Mouse (Mus musculus): ENCODE data around the gene Slc1a1. TPM values are rescaled to one million over a fixed set of nuclear protein-coding genes. Genes with fewer than 3 reads are reported as not detected.

Slc1a1 gene
- polyA plus RNA-seq, 1 experiment from 2014 or later = 4.7 TPM

- H3K4me3 ChIP-seq = no peak overlapping the region
- no peak for ATAC-seq (replicated peaks; ENCODE audit: insufficient number of reproducible peaks, insufficient read depth, low FRiP score, low read depth)
- WGBS = 100% methylated on average over 1 of the region's 1 CpGs
- H3K9me3 ChIP-seq (replicated peaks) = no peaks in the 10 kb centered on the region
- no peak overlapping the region for H3K27ac ChIP-seq
- no peaks in the 10 kb centered on the region for H3K27me3 ChIP-seq
- H3K9ac ChIP-seq = no peak overlapping the region
- H3K4me2 ChIP-seq = no peak overlapping the region
- no peaks in the 10 kb centered on the region for H3K36me3 ChIP-seq
- H3K4me1 ChIP-seq (replicated peaks) = peaks cover 11% of the 10 kb centered on the region
Measured at GRCm38 (mm10) chr19:28891864-28892263, 57.0 kb downstream of the Slc1a1 start.

DNA sequence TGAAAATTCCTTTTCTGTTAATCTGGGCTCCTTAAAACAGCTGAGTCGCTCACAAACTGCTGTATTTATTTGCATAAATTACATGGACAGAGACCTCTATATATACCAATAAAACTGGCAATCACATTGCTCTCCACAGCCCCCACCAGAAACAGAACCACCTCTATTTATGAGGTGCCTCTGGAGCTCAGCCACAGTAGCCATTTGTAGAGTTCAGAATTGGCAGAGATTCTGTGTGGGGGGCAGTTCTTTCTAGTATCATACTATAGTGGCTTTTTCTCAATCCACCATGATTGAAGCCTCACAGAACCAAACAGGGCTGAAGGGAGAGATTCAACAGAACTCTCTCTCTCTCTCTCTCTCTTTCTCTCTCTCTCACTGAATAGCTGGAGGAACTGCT, 61.8 kb downstream of the Slc1a1 start:
- no peak for ATAC-seq (replicated peaks; ENCODE audit: insufficient number of reproducible peaks, insufficient read depth, low FRiP score, low read depth)
- Histone ChIP-seq H3K27ac (no peak overlapping the region), H3K4me3 (no peak overlapping the region), H3K36me3 (no peaks in the 10 kb centered on the region), H3K9me3 (replicated peaks) (no peaks in the 10 kb centered on the region), H3K27me3 (no peaks in the 10 kb centered on the region), H3K9ac (no peak overlapping the region), H3K4me1 (replicated peaks) (no peaks in the 10 kb centered on the region), H3K4me2 (no peak overlapping the region)
- WGBS = 76% methylated on average over 1 of the region's 1 CpGs

- no peak overlapping the region for H3K27ac ChIP-seq
- H3K9ac ChIP-seq = no peak overlapping the region
- WGBS = 67% methylated on average over 9 of the region's 9 CpGs
- H3K4me2 ChIP-seq = no peak overlapping the region
- no peaks in the 10 kb centered on the region for H3K4me1 ChIP-seq (replicated peaks)
- ATAC-seq (replicated peaks; ENCODE audit: insufficient number of reproducible peaks, insufficient read depth, low FRiP score, low read depth) = no peak
- no peaks in the 10 kb centered on the region for H3K9me3 ChIP-seq (replicated peaks)
- H3K4me3 ChIP-seq = no peak overlapping the region
- no peaks in the 10 kb centered on the region for H3K27me3 ChIP-seq
- no peaks in the 10 kb centered on the region for H3K36me3 ChIP-seq
Measured at GRCm38 (mm10) chr19:28897497-28897896, 62.6 kb downstream of the Slc1a1 start.

- WGBS = 91% methylated on average over 2 of the region's 2 CpGs
- Histone ChIP-seq H3K9ac (no peak overlapping the region), H3K9me3 (replicated peaks) (no peaks in the 10 kb centered on the region), H3K27ac (no peak overlapping the region), H3K36me3 (no peaks in the 10 kb centered on the region), H3K4me1 (replicated peaks) (peaks cover 5% of the 10 kb centered on the region; the same call in 1 of the 2 replicates), H3K27me3 (no peaks in the 10 kb centered on the region), H3K4me2 (no peak overlapping the region), H3K4me3 (no peak overlapping the region)
- ATAC-seq (replicated peaks; ENCODE audit: insufficient number of reproducible peaks, insufficient read depth, low FRiP score, low read depth) = no peak
Measured at GRCm38 (mm10) chr19:28900771-28901170, 65.9 kb downstream of the Slc1a1 start.

GRCm38 (mm10) chr19:28902111-28902510, 67.3 kb downstream of the Slc1a1 start:
- H3K4me3 ChIP-seq = no peak overlapping the region
- peaks cover 5% of the 10 kb centered on the region; the same call in 1 of the 2 replicates for H3K4me1 ChIP-seq (replicated peaks)
- WGBS = 83% methylated on average over 2 of the region's 2 CpGs
- H3K27me3 ChIP-seq = no peaks in the 10 kb centered on the region
- ATAC-seq (replicated peaks; ENCODE audit: insufficient number of reproducible peaks, insufficient read depth, low FRiP score, low read depth) = no peak
- H3K4me2 ChIP-seq = no peak overlapping the region
- H3K36me3 ChIP-seq = no peaks in the 10 kb centered on the region
- no peaks in the 10 kb centered on the region for H3K9me3 ChIP-seq (replicated peaks)
- no peak overlapping the region for H3K9ac ChIP-seq
- H3K27ac ChIP-seq = no peak overlapping the region

- H3K4me2 ChIP-seq = no peak overlapping the region
- H3K4me1 ChIP-seq (replicated peaks) = peaks cover 5% of the 10 kb centered on the region; the same call in 1 of the 2 replicates
- WGBS = 67% methylated on average over 4 of the region's 4 CpGs
- H3K9ac ChIP-seq = no peak overlapping the region
- ATAC-seq (replicated peaks; ENCODE audit: insufficient number of reproducible peaks, insufficient read depth, low FRiP score, low read depth) = no peak
- H3K4me3 ChIP-seq = no peak overlapping the region
- no peaks in the 10 kb centered on the region for H3K9me3 ChIP-seq (replicated peaks)
- H3K27me3 ChIP-seq = no peaks in the 10 kb centered on the region
- H3K27ac ChIP-seq = no peak overlapping the region
- H3K36me3 ChIP-seq = no peaks in the 10 kb centered on the region
Measured at GRCm38 (mm10) chr19:28902806-28903205, 68.0 kb downstream of the Slc1a1 start.

DNA sequence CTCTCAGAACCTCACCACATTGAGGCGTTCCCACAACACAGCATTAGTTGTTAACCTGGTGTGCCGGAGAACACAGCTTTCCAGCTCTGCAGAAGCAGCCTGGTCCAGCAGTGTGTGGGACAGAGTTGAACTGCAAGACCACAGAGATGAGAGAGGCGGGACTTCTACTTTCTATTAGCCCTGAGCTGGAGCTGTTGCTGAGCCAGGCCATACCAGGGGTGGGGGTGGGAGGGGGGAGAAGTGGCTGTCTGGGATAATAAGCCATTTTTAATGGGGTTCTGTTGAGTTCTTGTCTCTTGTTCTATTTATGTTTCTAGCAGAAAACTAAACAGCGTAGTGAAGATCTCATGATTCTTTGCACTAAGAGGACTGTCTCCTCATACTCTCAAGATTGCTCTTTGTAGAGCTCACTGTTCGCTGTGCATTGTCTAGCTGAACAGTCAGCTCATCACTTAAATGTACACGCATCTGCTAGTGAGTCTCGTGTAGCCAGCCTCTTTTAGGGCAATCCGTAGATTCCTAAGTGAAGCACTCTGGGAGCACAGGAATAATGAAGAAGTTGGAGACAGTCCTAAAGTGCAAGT, 68.8 kb downstream of the Slc1a1 start:
- ATAC-seq (replicated peaks; ENCODE audit: insufficient number of reproducible peaks, insufficient read depth, low FRiP score, low read depth) = no peak
- no peak overlapping the region for H3K9ac ChIP-seq
- peaks cover 5% of the 10 kb centered on the region; the same call in 1 of the 2 replicates for H3K4me1 ChIP-seq (replicated peaks)
- no peaks in the 10 kb centered on the region for H3K9me3 ChIP-seq (replicated peaks)
- WGBS = 73% methylated on average over 8 of the region's 8 CpGs
- no peak overlapping the region for H3K27ac ChIP-seq
- H3K4me2 ChIP-seq = no peak overlapping the region
- H3K36me3 ChIP-seq = no peaks in the 10 kb centered on the region
- no peak overlapping the region for H3K4me3 ChIP-seq
- no peaks in the 10 kb centered on the region for H3K27me3 ChIP-seq

DNA sequence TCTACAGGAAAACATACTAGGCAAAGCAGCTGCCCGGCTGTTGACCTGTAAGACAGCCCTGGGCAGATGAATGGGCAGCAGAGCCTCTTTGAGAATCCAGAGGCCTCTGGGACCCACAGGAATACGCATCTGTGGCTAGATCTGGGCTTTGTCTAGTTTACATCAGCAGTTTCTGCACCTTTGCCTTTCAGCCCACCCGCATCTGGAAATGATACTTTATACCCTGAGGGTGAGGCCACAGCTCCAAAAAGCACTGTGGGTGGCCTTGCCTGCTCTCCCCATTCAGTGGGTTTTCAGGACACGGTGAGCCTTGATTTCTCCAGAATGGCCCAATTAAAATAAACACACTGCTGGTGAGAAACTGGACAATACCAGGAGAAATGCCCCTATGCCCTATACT, 73.3 kb downstream of the Slc1a1 start:
- WGBS = 72% methylated on average over 4 of the region's 4 CpGs
- Histone ChIP-seq H3K9me3 (replicated peaks) (no peaks in the 10 kb centered on the region), H3K36me3 (no peaks in the 10 kb centered on the region), H3K27me3 (no peaks in the 10 kb centered on the region), H3K9ac (no peak overlapping the region), H3K27ac (no peak overlapping the region), H3K4me3 (no peak overlapping the region), H3K4me1 (replicated peaks) (peaks cover 5% of the 10 kb centered on the region; the same call in 1 of the 2 replicates), H3K4me2 (no peak overlapping the region)
- ATAC-seq (replicated peaks; ENCODE audit: insufficient number of reproducible peaks, insufficient read depth, low FRiP score, low read depth) = no peak

DNA sequence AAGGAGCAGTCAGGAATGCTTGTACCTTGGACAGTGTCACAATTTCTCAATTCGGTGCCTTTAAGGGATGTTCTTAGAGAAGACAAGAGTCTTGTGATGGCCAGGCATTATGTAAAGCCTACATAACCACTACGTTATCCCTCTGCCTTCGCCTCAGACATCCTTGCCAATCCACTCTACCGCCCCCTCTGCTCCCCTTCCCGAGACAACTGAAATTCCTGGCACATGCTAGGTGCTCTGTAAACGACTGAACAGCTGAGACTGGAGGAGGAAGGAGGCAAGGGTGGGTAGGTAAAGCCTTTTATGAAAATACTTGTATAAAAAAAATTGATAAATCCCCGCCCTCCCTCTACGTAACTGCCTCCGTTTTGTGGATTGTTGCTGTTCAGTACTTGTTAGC, 73.8 kb downstream of the Slc1a1 start:
- no peaks in the 10 kb centered on the region for H3K36me3 ChIP-seq
- peaks cover 5% of the 10 kb centered on the region; the same call in 1 of the 2 replicates for H3K4me1 ChIP-seq (replicated peaks)
- H3K9me3 ChIP-seq (replicated peaks) = no peaks in the 10 kb centered on the region
- no peaks in the 10 kb centered on the region for H3K27me3 ChIP-seq
- no peak for ATAC-seq (replicated peaks; ENCODE audit: insufficient number of reproducible peaks, insufficient read depth, low FRiP score, low read depth)
- no peak overlapping the region for H3K9ac ChIP-seq
- 79% methylated on average over 9 of the region's 9 CpGs for WGBS
- H3K27ac ChIP-seq = no peak overlapping the region
- no peak overlapping the region for H3K4me3 ChIP-seq
- H3K4me2 ChIP-seq = no peak overlapping the region

GRCm38 (mm10) chr19:28914598-28914997, 79.7 kb downstream of the Slc1a1 start:
- no peaks in the 10 kb centered on the region for H3K4me1 ChIP-seq (replicated peaks)
- no peak overlapping the region for H3K4me2 ChIP-seq
- no peak overlapping the region for H3K9ac ChIP-seq
- no peaks in the 10 kb centered on the region for H3K9me3 ChIP-seq (replicated peaks)
- H3K4me3 ChIP-seq = no peak overlapping the region
- no peaks in the 10 kb centered on the region for H3K36me3 ChIP-seq
- H3K27me3 ChIP-seq = no peaks in the 10 kb centered on the region
- WGBS = 66% methylated on average over 6 of the region's 6 CpGs
- H3K27ac ChIP-seq = no peak overlapping the region
- ATAC-seq (replicated peaks; ENCODE audit: insufficient number of reproducible peaks, insufficient read depth, low FRiP score, low read depth) = no peak

DNA sequence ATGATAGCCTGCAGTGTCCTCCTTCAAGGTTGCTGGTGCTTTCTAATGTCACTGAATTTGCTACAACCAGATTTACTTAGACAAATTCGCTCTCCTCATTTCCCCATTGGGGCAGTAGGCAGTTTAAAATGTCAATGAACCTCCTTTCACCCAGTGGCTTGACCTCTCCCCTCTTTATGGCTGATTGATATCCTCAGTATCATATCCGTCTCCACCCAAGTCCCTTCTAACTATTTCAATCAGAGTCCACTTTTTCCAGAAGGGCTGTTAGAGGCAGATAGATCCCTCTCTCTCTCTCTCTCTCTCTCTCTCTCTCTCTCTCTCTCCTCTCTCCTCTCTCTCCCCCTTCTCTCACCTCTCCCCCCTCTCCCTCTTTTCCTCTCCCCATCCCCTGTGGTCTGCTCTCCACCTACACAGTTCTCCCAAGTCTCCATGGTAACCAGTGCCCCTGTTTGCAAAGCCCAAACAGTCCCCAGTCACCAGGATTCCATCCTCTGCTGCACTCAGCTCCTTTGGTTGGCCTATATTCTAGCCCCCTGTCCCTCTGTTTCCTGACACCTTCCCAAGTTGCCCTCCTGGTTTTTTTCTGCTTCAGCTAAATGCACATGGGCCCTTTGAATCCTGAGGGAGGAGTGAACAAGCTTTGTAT, 80.9 kb downstream of the Slc1a1 start:
- no peaks in the 10 kb centered on the region for H3K27me3 ChIP-seq
- H3K4me1 ChIP-seq (replicated peaks) = no peaks in the 10 kb centered on the region
- H3K4me2 ChIP-seq = no peak overlapping the region
- H3K36me3 ChIP-seq = no peaks in the 10 kb centered on the region
- no peaks in the 10 kb centered on the region for H3K9me3 ChIP-seq (replicated peaks)
- ATAC-seq (replicated peaks; ENCODE audit: insufficient number of reproducible peaks, insufficient read depth, low FRiP score, low read depth) = no peak
- 85% methylated on average over 2 of the region's 2 CpGs for WGBS
- H3K9ac ChIP-seq = no peak overlapping the region
- H3K27ac ChIP-seq = no peak overlapping the region
- no peak overlapping the region for H3K4me3 ChIP-seq

DNA sequence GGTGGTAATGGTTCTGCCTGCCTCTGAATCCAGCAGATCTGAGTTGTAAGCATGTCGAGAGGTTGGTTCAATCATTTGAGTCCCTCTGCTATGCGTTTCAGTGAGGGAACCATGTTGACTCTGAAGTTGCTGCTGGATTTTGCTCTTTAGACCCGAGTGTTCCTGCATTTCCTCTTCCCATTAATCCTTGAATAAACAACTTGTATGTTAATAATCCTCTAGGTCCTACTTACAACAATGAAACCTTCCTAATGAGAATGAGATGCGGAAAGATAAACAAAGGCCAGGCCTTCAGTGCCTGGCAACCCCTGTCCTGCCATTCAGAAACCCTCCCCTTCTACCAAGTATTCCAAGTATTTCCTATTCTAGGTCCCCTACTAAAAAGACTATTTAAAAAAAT, 81.6 kb downstream of the Slc1a1 start:
- Histone ChIP-seq H3K36me3 (no peaks in the 10 kb centered on the region), H3K27me3 (no peaks in the 10 kb centered on the region), H3K4me2 (no peak overlapping the region), H3K4me1 (replicated peaks) (no peaks in the 10 kb centered on the region), H3K9ac (no peak overlapping the region), H3K9me3 (replicated peaks) (no peaks in the 10 kb centered on the region), H3K27ac (no peak overlapping the region), H3K4me3 (no peak overlapping the region)
- ATAC-seq (replicated peaks; ENCODE audit: insufficient number of reproducible peaks, insufficient read depth, low FRiP score, low read depth) = no peak
- WGBS = 52% methylated on average over 4 of the region's 4 CpGs

Data from heart, embryonic 15.5 days (tissue).